Mouse (Mus musculus) stomach, postnatal 0 days (tissue): ENCODE measurements around the gene Slc45a2. TPM values are rescaled to one million over a fixed set of nuclear protein-coding genes. Genes with fewer than 3 reads are reported as not detected.

Experiments used
- ATAC-seq: fragments of 200-750 bp; cut with Nextera tagmentation; 2 replicates; pipeline ENCODE4 v1.8.0; 2017; ENCODE audit not compliant: low FRiP score, low TSS enrichment
- DNase-seq: peaks from one replicate; pipeline ENCODE4 v3.0.0-alpha.2; 2016; ENCODE audit warnings: low spot score
- H3K27ac ChIP-seq: fragments of 300-500 bp; sonication (generic); replicated peaks from 2 replicates; pipeline ENCODE4 v1.5.1; 2014; ENCODE audit warnings: mild to moderate bottlenecking, control low read depth
- H3K27me3 ChIP-seq: fragments of 300-500 bp; sonication (generic); 2 replicates; pipeline ENCODE4 v1.6.1; 2014; ENCODE audit warnings: low read length; ENCODE audit not compliant: control insufficient read depth, insufficient read depth
- H3K36me3 ChIP-seq: fragments of 300-500 bp; sonication (generic); 2 replicates; pipeline ENCODE4 v1.6.1; 2014; ENCODE audit warnings: low read length, mixed read lengths; ENCODE audit not compliant: control insufficient read depth, insufficient read depth
- H3K4me1 ChIP-seq: fragments of 300-500 bp; sonication (generic); replicated peaks from 2 replicates; pipeline ENCODE4 v1.6.1; 2014; ENCODE audit warnings: antibody characterized with exemption; ENCODE audit not compliant: control insufficient read depth, insufficient read depth
- H3K4me2 ChIP-seq: fragments of 300-500 bp; sonication (generic); replicated peaks from 2 replicates; pipeline ENCODE4 v1.6.1; 2014; ENCODE audit warnings: low read depth, mild to moderate bottlenecking, control low read depth, moderate library complexity
- H3K4me3 ChIP-seq: fragments of 300-500 bp; sonication (generic); 2 replicates; pipeline ENCODE4 v1.5.1; 2014; ENCODE audit warnings: low read depth, low read length, control low read depth
- H3K9ac ChIP-seq: fragments of 300-500 bp; sonication (generic); 2 replicates; pipeline ENCODE4 v1.6.1; 2014; ENCODE audit warnings: mild to moderate bottlenecking, low read length, control low read depth, mixed read lengths
- H3K9me3 ChIP-seq: fragments of 300-500 bp; sonication (generic); 2 replicates; pipeline ENCODE4 v1.6.1; 2016; ENCODE audit warnings: low read length; ENCODE audit not compliant: control insufficient read depth
- CTCF ChIP-seq: IDR thresholded peaks from 2 replicates; pipeline ENCODE4 v1.5.1; 2016; ENCODE audit warnings: antibody characterized with exemption, low read depth, mild to moderate bottlenecking, moderate library complexity
- EP300 ChIP-seq: optimal IDR thresholded peaks from 2 replicates; pipeline ENCODE3; 2016; ENCODE audit warnings: antibody characterized with exemption
- WGBS: fragments of 180-500 bp; shearing (Covaris S2); extraction: QIAGEN DNeasy Blood & Tissue Kit; methylation state at CpG from one replicate; pipeline ENCODE4 v1.1.7; 2014; 5-methylcytosine and 5-hydroxymethylcytosine counted together
- polyA plus RNA-seq: library from polyadenylated mRNA; unstranded; fragments of >200 nt; fragmentation: Nextera tagmentation; extraction: Ambion mirVana; gene quantifications from 2 replicates; pipeline ENCODE4 v1.2.1, GENCODE M21; 2015

Slc45a2 gene
- polyA plus RNA-seq, 1 experiment from 2014 or later = not detected

GRCm38 (mm10) chr15:11064558-11065411 is 64.3 kb downstream of the Slc45a2 start, which contains the start of gene Adamts12:
Gene Adamts12, plus strand, starts transcription at chr15:11064790.
- DNase-seq (peak; percentile 61), ATAC-seq (peak; percentile 87)
- no peaks in the 10 kb centered on the region for H3K4me1 ChIP-seq
- no peak for TF ChIP-seq CTCF
- no peak for TF ChIP-seq EP300
- peak within 1 kb of the TSS; percentile 68 for H3K4me2 ChIP-seq
- peak within 1 kb of the TSS; percentile 40 for H3K4me3 ChIP-seq
- H3K27me3 ChIP-seq = no peaks in the 10 kb centered on the region
- 1% methylated on average over 25 of the region's 25 CpGs for WGBS
- no peaks in the 10 kb centered on the region for H3K36me3 ChIP-seq
- peak within 1 kb of the TSS; percentile 85 for H3K27ac ChIP-seq
- H3K9ac ChIP-seq = peak within 1 kb of the TSS; percentile 55
- no peaks in the 10 kb centered on the region for H3K9me3 ChIP-seq

GRCm38 (mm10) chr15:11065528-11066171 is 65.1 kb downstream of the Slc45a2 start:
- Histone ChIP-seq H3K4me3 (peak overlapping the region; percentile 40), H3K9me3 (no peaks in the 10 kb centered on the region), H3K36me3 (no peaks in the 10 kb centered on the region), H3K27me3 (no peaks in the 10 kb centered on the region), H3K4me1 (no peaks in the 10 kb centered on the region), H3K27ac (peak overlapping the region; percentile 85; the same call in 1 of the 2 replicates), H3K4me2 (peak overlapping the region; percentile 68), H3K9ac (peak overlapping the region; percentile 55)
- TF ChIP-seq CTCF (no peak), EP300 (no peak)
- no peak for DNase-seq
- WGBS = 6% methylated on average over 9 of the region's 9 CpGs
- ATAC-seq = no peak

- no peaks in the 10 kb centered on the region for H3K27me3 ChIP-seq
- 17% methylated on average over 5 of the region's 5 CpGs for WGBS
- TF ChIP-seq EP300 = no peak
- TF ChIP-seq CTCF = no peak
- H3K27ac ChIP-seq = 0 out of 2 replicates have a peak overlapping the region, but pooled peaks have one; percentile 8
- no peaks in the 10 kb centered on the region for H3K9me3 ChIP-seq
- H3K4me1 ChIP-seq = no peaks in the 10 kb centered on the region
- peak overlapping the region; percentile 40 for H3K4me3 ChIP-seq
- peak overlapping the region; percentile 68 for H3K4me2 ChIP-seq
- ATAC-seq (no peak), DNase-seq (no peak)
- H3K36me3 ChIP-seq = no peaks in the 10 kb centered on the region
- no peak overlapping the region for H3K9ac ChIP-seq
These were observed 65.8 kb downstream of the Slc45a2 start for GRCm38 (mm10) chr15:11066299-11066698.

GRCm38 (mm10) chr15:11067891-11068290 is 67.4 kb downstream of the Slc45a2 start:
- no peaks in the 10 kb centered on the region for H3K36me3 ChIP-seq
- TF ChIP-seq EP300 (no peak), CTCF (no peak)
- DNase-seq (no peak), ATAC-seq (no peak)
- no peak overlapping the region for H3K27ac ChIP-seq
- no peaks in the 10 kb centered on the region for H3K9me3 ChIP-seq
- H3K4me2 ChIP-seq = no peak overlapping the region
- no peak overlapping the region for H3K9ac ChIP-seq
- H3K4me3 ChIP-seq = no peak overlapping the region
- WGBS = 65% methylated on average over 7 of the region's 7 CpGs
- H3K27me3 ChIP-seq = no peaks in the 10 kb centered on the region
- H3K4me1 ChIP-seq = no peaks in the 10 kb centered on the region

- Histone ChIP-seq H3K4me1 (no peaks in the 10 kb centered on the region), H3K36me3 (no peaks in the 10 kb centered on the region), H3K4me2 (no peak overlapping the region), H3K4me3 (no peak overlapping the region), H3K9ac (no peak overlapping the region), H3K27me3 (no peaks in the 10 kb centered on the region), H3K9me3 (no peaks in the 10 kb centered on the region), H3K27ac (no peak overlapping the region)
- TF ChIP-seq EP300 (no peak), CTCF (no peak)
- 70% methylated on average over 3 of the region's 3 CpGs for WGBS
- DNase-seq (no peak), ATAC-seq (no peak)
These were observed 75.3 kb downstream of the Slc45a2 start for GRCm38 (mm10) chr15:11075726-11076361.

Other genes starting within 250 kb of the Slc45a2 start
- 16.8 and 22.2 TPM in 2 replicates for gene C1qtnf3, start 48.4 kb upstream of the Slc45a2 start, polyA plus RNA-seq
- 12.3 and 12.9 TPM in 2 replicates for gene Amacr, start 19.0 kb upstream of the Slc45a2 start, polyA plus RNA-seq
- gene Rxfp3, start 37.3 kb downstream of the Slc45a2 start, polyA plus RNA-seq = 0.02 and 0.04 TPM in 2 replicates
- gene Adamts12, start 64.1 kb downstream of the Slc45a2 start, polyA plus RNA-seq = 0.62 and 1.0 TPM in 2 replicates